Mouse (Mus musculus): Measurements from ENCODE around the gene Rfc2. TPM values are rescaled to one million over a fixed set of nuclear protein-coding genes. Genes with fewer than 3 reads are reported as not detected.

Gene Rfc2
- polyA plus RNA-seq, 1 experiment from 2014 or later = 338 TPM

DNA sequence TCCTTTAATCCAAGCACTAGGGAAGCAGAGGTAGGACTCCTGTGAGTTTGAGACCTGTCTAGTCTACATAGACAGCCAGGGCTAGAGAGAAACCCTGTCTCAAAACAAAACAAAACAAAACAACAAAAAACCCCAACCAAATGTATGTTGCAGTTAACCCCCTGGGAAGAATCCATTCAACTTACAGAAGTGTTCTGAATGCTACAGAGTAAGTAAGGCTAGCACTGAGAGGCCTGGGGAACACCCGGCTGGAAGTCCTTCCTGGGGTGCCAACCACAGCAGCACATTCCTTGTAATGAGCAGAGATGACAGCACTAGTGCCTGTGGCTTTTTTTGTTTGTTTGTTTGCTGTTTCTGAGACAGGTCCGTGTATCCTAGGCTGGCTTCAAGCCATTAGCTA lies 51.7 kb downstream of the Rfc2 start:
- Histone ChIP-seq H3K27ac (ENCODE audit: low read depth) (no peak overlapping the region), H3K9me3 (ENCODE audit: low read depth, low read length) (no peaks in the 10 kb centered on the region), H3K4me2 (no peak overlapping the region), H3K4me3 (ENCODE audit: low read depth, low read length) (no peak overlapping the region), H3K9ac (no peak overlapping the region), H3K4me1 (ENCODE audit: insufficient read depth) (no peaks in the 10 kb centered on the region; the same call in 1 of the 2 replicates), H3K27me3 (ENCODE audit: insufficient read depth, low read length) (no peaks in the 10 kb centered on the region), H3K36me3 (ENCODE audit: insufficient read depth) (peaks cover 84% of the 10 kb centered on the region)
- no peak for DNase-seq
- TF ChIP-seq CTCF (IDR thresholded peaks at IDR 0.05; ENCODE audit: low read depth) = no peak
- WGBS = 61% methylated on average over 2 of the region's 2 CpGs
- no peak for ATAC-seq (ENCODE audit: insufficient read depth)

DNA sequence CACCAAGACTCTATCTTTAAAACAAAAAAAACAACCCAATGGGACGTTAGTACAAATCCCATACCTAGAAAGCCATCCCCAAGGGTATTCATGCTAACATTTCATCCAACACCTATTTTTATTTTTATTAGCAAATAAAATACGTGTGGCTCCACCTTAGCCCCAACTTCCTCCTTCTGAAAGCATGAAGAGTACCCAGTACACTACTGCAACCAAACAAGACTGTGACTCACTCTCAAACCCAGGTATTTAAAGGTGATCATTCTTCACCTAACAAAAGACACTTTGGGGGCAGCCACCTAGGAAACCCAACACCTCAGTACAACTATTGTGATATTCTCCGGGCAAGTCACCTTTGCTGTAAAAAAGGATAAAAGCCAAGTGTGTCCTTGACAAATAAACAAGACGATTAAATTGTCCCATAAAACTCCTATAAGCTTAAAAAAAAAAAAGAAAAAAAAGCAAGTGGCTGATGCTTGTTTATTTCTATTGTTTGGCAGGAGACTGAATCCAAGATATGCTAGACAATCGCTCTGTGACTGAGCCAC lies 56.7 kb downstream of the Rfc2 start:
- H3K27ac ChIP-seq (ENCODE audit: low read depth) = 0 out of 2 replicates have a peak overlapping the region, but pooled peaks have one; percentile 94
- 18% methylated on average over 5 of the region's 5 CpGs for WGBS
- DNase-seq (no peak), ATAC-seq (ENCODE audit: insufficient read depth) (no peak)
- no peaks in the 10 kb centered on the region; the same call in 1 of the 2 replicates for H3K4me1 ChIP-seq (ENCODE audit: insufficient read depth)
- H3K9me3 ChIP-seq (ENCODE audit: low read depth, low read length) = no peaks in the 10 kb centered on the region
- H3K36me3 ChIP-seq (ENCODE audit: insufficient read depth) = peaks cover 35% of the 10 kb centered on the region
- no peaks in the 10 kb centered on the region for H3K27me3 ChIP-seq (ENCODE audit: insufficient read depth, low read length)
- H3K4me3 ChIP-seq (ENCODE audit: low read depth, low read length) = peak overlapping the region; percentile 100
- peak overlapping the region; percentile 88 for H3K4me2 ChIP-seq
- peak overlapping the region; percentile 98 for H3K9ac ChIP-seq
- no peak for TF ChIP-seq CTCF (IDR thresholded peaks at IDR 0.05; ENCODE audit: low read depth)

- H3K27me3 ChIP-seq (ENCODE audit: insufficient read depth, low read length) = no peaks in the 10 kb centered on the region
- no peak for TF ChIP-seq CTCF (IDR thresholded peaks at IDR 0.05; ENCODE audit: low read depth)
- peak overlapping the region; percentile 100 for H3K4me3 ChIP-seq (ENCODE audit: low read depth, low read length)
- H3K36me3 ChIP-seq (ENCODE audit: insufficient read depth) = peaks cover 29% of the 10 kb centered on the region
- peak overlapping the region; percentile 88 for H3K4me2 ChIP-seq
- no peaks in the 10 kb centered on the region; the same call in none of the 2 replicates for H3K4me1 ChIP-seq (ENCODE audit: insufficient read depth)
- ATAC-seq (ENCODE audit: insufficient read depth) (peak; percentile 74), DNase-seq (peak; percentile 56)
- no peaks in the 10 kb centered on the region for H3K9me3 ChIP-seq (ENCODE audit: low read depth, low read length)
- peak overlapping the region; percentile 94 for H3K27ac ChIP-seq (ENCODE audit: low read depth)
- peak overlapping the region; percentile 98 for H3K9ac ChIP-seq
- WGBS = under 1% methylated on average over 85 of the region's 85 CpGs
These were observed 57.5 kb downstream of the Rfc2 start for GRCm38 (mm10) chr5:134638461-134639268.

GRCm38 (mm10) chr5:134639269-134639682 lies 58.1 kb downstream of the Rfc2 start, which contains the start of gene Eif4h:
Gene Eif4h, minus strand, starts transcription at chr5:134639490.
- Histone ChIP-seq H3K27ac (ENCODE audit: low read depth) (peak within 1 kb of the TSS; percentile 94), H3K27me3 (ENCODE audit: insufficient read depth, low read length) (no peaks in the 10 kb centered on the region), H3K9ac (peak within 1 kb of the TSS; percentile 98), H3K36me3 (ENCODE audit: insufficient read depth) (peaks cover 23% of the 10 kb centered on the region), H3K4me1 (ENCODE audit: insufficient read depth) (peaks cover 3% of the 10 kb centered on the region), H3K9me3 (ENCODE audit: low read depth, low read length) (no peaks in the 10 kb centered on the region), H3K4me3 (ENCODE audit: low read depth, low read length) (peak within 1 kb of the TSS; percentile 100), H3K4me2 (peak within 1 kb of the TSS; percentile 88)
- WGBS = under 1% methylated on average over 52 of the region's 52 CpGs
- peak; percentile 93 for ATAC-seq (ENCODE audit: insufficient read depth)
- TF ChIP-seq CTCF (IDR thresholded peaks at IDR 0.05; ENCODE audit: low read depth) = no peak
- peak; percentile 99 for DNase-seq

GRCm38 (mm10) chr5:134640371-134640770 lies 59.2 kb downstream of the Rfc2 start:
- Histone ChIP-seq H3K4me3 (ENCODE audit: low read depth, low read length) (no peak overlapping the region), H3K4me1 (ENCODE audit: insufficient read depth) (peaks cover 5% of the 10 kb centered on the region), H3K36me3 (ENCODE audit: insufficient read depth) (peaks cover 13% of the 10 kb centered on the region), H3K27me3 (ENCODE audit: insufficient read depth, low read length) (no peaks in the 10 kb centered on the region), H3K4me2 (no peak overlapping the region), H3K27ac (ENCODE audit: low read depth) (no peak overlapping the region), H3K9ac (no peak overlapping the region), H3K9me3 (ENCODE audit: low read depth, low read length) (no peaks in the 10 kb centered on the region)
- TF ChIP-seq CTCF (IDR thresholded peaks at IDR 0.05; ENCODE audit: low read depth) = no peak
- DNase-seq = no peak
- 83% methylated on average over 3 of the region's 3 CpGs for WGBS
- ATAC-seq (ENCODE audit: insufficient read depth) = no peak

DNA sequence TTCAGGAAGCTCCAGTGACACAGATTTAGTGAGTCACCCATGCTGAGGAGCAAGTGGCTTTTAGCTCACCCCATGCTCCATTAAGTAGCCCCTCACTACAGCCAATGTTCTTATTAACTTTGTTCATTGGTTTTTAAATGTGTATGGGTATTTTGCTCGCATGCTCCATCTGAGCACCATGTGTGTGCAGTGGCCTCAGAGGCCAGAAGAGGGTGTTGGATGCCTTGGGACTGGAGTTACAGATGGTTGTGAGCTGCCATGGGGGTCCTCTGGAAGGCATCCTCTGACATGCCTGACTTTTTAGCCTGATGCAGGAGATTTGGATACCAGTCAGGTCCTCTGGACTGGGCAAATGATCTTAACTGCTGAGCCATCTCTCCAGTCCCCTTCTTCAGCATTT lies 63.0 kb downstream of the Rfc2 start:
- peak; percentile 46 for TF ChIP-seq CTCF (IDR thresholded peaks at IDR 0.05; ENCODE audit: low read depth)
- H3K4me2 ChIP-seq = peak overlapping the region; percentile 10; the same call in 1 of the 2 replicates
- H3K9ac ChIP-seq = no peak overlapping the region; the same call in 1 of the 2 replicates
- peaks cover 5% of the 10 kb centered on the region for H3K4me1 ChIP-seq (ENCODE audit: insufficient read depth)
- no peaks in the 10 kb centered on the region for H3K27me3 ChIP-seq (ENCODE audit: insufficient read depth, low read length)
- H3K9me3 ChIP-seq (ENCODE audit: low read depth, low read length) = no peaks in the 10 kb centered on the region
- peak overlapping the region; percentile 79 for H3K27ac ChIP-seq (ENCODE audit: low read depth)
- no peak overlapping the region for H3K4me3 ChIP-seq (ENCODE audit: low read depth, low read length)
- H3K36me3 ChIP-seq (ENCODE audit: insufficient read depth) = no peaks in the 10 kb centered on the region
- 55% methylated on average over 1 of the region's 1 CpGs for WGBS
- ATAC-seq (ENCODE audit: insufficient read depth) (peak; percentile 13; the same call in 1 of the 2 replicates), DNase-seq (peak; percentile 52)

GRCm38 (mm10) chr5:134644643-134645118 lies 63.5 kb downstream of the Rfc2 start:
- peak; percentile 93 for ATAC-seq (ENCODE audit: insufficient read depth)
- WGBS = 9% methylated on average over 8 of the region's 8 CpGs

More at GRCm38 (mm10) chr5:134644643-134645118, 63.5 kb downstream of the Rfc2 start:
- H3K9me3 ChIP-seq (ENCODE audit: low read depth, low read length) = no peaks in the 10 kb centered on the region
- no peak; the same call in 1 of the 2 replicates for TF ChIP-seq CTCF (IDR thresholded peaks at IDR 0.05; ENCODE audit: low read depth)
- H3K4me2 ChIP-seq = peak overlapping the region; percentile 21; the same call in 1 of the 2 replicates
- no peaks in the 10 kb centered on the region for H3K27me3 ChIP-seq (ENCODE audit: insufficient read depth, low read length)
- peak overlapping the region; percentile 79 for H3K27ac ChIP-seq (ENCODE audit: low read depth)
- no peaks in the 10 kb centered on the region for H3K36me3 ChIP-seq (ENCODE audit: insufficient read depth)
- no peak overlapping the region; the same call in 1 of the 2 replicates for H3K4me3 ChIP-seq (ENCODE audit: low read depth, low read length)
- peak; percentile 97 for DNase-seq
- H3K9ac ChIP-seq = no peak overlapping the region; the same call in 1 of the 2 replicates
- H3K4me1 ChIP-seq (ENCODE audit: insufficient read depth) = peaks cover 5% of the 10 kb centered on the region
